Mouse (Mus musculus) neural tube, embryonic 14.5 days (tissue): ENCODE data around the gene Tef. TPM values are rescaled to one million over a fixed set of nuclear protein-coding genes. Genes with fewer than 3 reads are reported as not detected.

Experiments
- ATAC-seq: fragments of 200-750 bp; cut with Nextera tagmentation; 2 replicates; pipeline ENCODE4 v1.8.0; 2017; ENCODE audit warnings: low read depth, mild to moderate bottlenecking, moderate TSS enrichment, moderate library complexity
- H3K27ac ChIP-seq: fragments of 300-500 bp; sonication (generic); 2 replicates; pipeline ENCODE4 v1.5.1; 2014; ENCODE audit warnings: low read depth, mild to moderate bottlenecking, control low read depth, low read length, moderate library complexity, mixed read lengths
- H3K27me3 ChIP-seq: fragments of 300-500 bp; sonication (generic); 2 replicates; pipeline ENCODE4 v1.6.1; 2014; ENCODE audit warnings: low read length; ENCODE audit not compliant: control insufficient read depth, insufficient read depth
- H3K36me3 ChIP-seq: fragments of 300-500 bp; sonication (generic); 2 replicates; pipeline ENCODE4 v1.6.1; 2014; ENCODE audit warnings: low read length, mixed read lengths; ENCODE audit not compliant: control insufficient read depth, insufficient read depth
- H3K4me1 ChIP-seq: fragments of 300-500 bp; sonication (generic); 2 replicates; pipeline ENCODE4 v1.6.1; 2014; ENCODE audit warnings: low read length; ENCODE audit not compliant: control insufficient read depth, insufficient read depth
- H3K4me2 ChIP-seq: fragments of 300-500 bp; sonication (generic); 2 replicates; pipeline ENCODE4 v1.6.1; 2014; ENCODE audit warnings: mild to moderate bottlenecking, low read depth, low read length, control low read depth
- H3K4me3 ChIP-seq: fragments of 300-500 bp; sonication (generic); 2 replicates; pipeline ENCODE4 v1.5.1; 2014; ENCODE audit warnings: low read depth, low read length, control low read depth, mixed read lengths
- H3K9ac ChIP-seq: fragments of 300-500 bp; sonication (generic); replicated peaks from 2 replicates; pipeline ENCODE4 v1.6.1; 2014; ENCODE audit warnings: low read depth, mild to moderate bottlenecking, control low read depth, low read length, mixed read lengths
- H3K9me3 ChIP-seq: fragments of 300-500 bp; sonication (generic); 2 replicates; pipeline ENCODE4 v1.6.1; 2016; ENCODE audit warnings: low read length; ENCODE audit not compliant: control insufficient read depth
- WGBS: fragments of 180-500 bp; shearing (Covaris S2); extraction: QIAGEN DNeasy Blood & Tissue Kit; methylation state at CpG from one replicate; pipeline ENCODE4 v1.1.7; 2014; 5-methylcytosine and 5-hydroxymethylcytosine counted together
- polyA plus RNA-seq: library from polyadenylated mRNA; unstranded; fragments of >200 nt; fragmentation: Nextera tagmentation; extraction: Ambion mirVana; gene quantifications from 2 replicates; pipeline ENCODE4 v1.2.1, GENCODE M21; 2014

Gene Tef
- polyA plus RNA-seq, 1 experiment from 2014 or later = 17.9 TPM

GRCm38 (mm10) chr15:81857724-81858116 lies 55.5 kb downstream of the Tef start:
- peak; percentile 10; the same call in 1 of the 2 replicates for ATAC-seq
- H3K27ac ChIP-seq = peak overlapping the region; percentile 70
- no peaks in the 10 kb centered on the region for H3K36me3 ChIP-seq
- peak overlapping the region; percentile 65 for H3K4me3 ChIP-seq
- H3K9ac ChIP-seq = peak overlapping the region; percentile 59
- no peaks in the 10 kb centered on the region for H3K27me3 ChIP-seq
- no peaks in the 10 kb centered on the region for H3K9me3 ChIP-seq
- H3K4me2 ChIP-seq = peak overlapping the region; percentile 98
- under 1% methylated on average over 31 of the region's 33 CpGs for WGBS
- H3K4me1 ChIP-seq = peaks cover 11% of the 10 kb centered on the region; the same call in 1 of the 2 replicates

DNA sequence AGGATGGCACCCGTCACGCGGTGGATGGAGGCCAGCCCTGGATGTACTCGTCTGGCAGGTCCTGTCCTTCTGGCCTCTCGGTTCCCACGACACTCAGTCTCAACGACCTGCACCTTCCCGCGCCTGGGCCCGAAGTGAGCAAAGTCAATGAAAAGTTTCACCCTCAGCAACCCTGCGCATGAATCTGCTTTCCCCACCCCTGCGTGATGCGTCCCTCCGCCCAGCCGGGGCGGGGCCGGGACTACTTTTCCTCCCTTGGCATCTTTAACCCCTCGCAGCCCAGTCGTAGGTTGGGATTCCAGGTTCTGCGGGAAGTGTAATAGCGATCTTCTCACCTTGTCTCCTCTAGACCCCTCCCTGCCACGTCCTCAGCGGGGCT lies 55.9 kb downstream of the Tef start:
- Histone ChIP-seq H3K4me2 (peak overlapping the region; percentile 98), H3K9ac (peak overlapping the region; percentile 59), H3K36me3 (no peaks in the 10 kb centered on the region), H3K27ac (peak overlapping the region; percentile 94), H3K27me3 (no peaks in the 10 kb centered on the region), H3K4me3 (peak overlapping the region; percentile 65), H3K9me3 (no peaks in the 10 kb centered on the region), H3K4me1 (peaks cover 11% of the 10 kb centered on the region; the same call in 1 of the 2 replicates)
- ATAC-seq = peak; percentile 20; the same call in 1 of the 2 replicates
- under 1% methylated on average over 18 of the region's 23 CpGs for WGBS

DNA sequence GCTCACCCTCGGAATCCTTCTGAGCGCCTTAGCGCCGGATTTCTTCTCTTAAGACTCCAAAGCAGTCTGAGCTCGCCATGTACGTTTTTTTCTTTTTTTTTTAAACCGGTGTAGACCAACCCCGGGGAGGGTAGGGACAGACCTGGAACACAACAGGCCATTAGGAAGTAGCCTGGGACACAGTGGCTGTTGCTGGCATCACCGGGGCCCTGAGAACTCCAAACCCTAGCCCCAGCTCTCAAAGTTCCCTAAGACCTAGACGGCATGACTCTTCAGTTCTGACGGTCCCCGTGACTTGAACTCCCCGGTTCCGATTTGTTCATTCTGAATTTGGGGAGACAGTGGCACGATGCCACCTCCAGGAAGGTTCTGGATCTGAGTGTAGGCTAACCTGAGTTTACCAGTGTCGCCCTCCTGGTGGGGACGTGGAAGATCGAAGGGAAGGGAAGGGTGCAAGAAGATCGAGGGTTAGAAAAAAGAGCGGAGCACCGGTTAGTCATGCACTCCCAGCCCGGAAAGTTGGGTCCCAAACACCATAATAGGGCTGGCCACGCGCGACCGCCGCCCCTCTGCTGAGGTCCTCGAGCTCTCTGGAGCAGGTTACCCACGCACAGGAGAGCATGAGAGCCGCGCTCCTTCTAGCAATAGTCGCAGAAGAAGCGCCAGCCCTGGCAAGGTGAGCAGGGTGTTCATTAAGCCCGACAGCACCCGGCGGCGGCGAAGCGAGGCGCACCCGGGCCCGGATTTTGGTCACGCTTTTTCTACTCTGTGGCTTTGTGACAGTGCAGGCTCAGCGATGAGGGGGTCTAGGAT lies 56.5 kb downstream of the Tef start, which contains the start of gene Tob2:
TSS of gene Tob2 (minus strand) at position 280 of the 813 bp plus-strand sequence.
- under 1% methylated on average over 44 of the region's 44 CpGs for WGBS
- Histone ChIP-seq H3K27me3 (no peaks in the 10 kb centered on the region), H3K36me3 (no peaks in the 10 kb centered on the region), H3K9me3 (no peaks in the 10 kb centered on the region), H3K9ac (peak within 1 kb of the TSS; percentile 59), H3K4me2 (peak within 1 kb of the TSS; percentile 98), H3K4me1 (peaks cover 11% of the 10 kb centered on the region; the same call in 1 of the 2 replicates), H3K27ac (peak within 1 kb of the TSS; percentile 94), H3K4me3 (peak within 1 kb of the TSS; percentile 65)
- ATAC-seq = peak; percentile 5; the same call in 1 of the 2 replicates

DNA sequence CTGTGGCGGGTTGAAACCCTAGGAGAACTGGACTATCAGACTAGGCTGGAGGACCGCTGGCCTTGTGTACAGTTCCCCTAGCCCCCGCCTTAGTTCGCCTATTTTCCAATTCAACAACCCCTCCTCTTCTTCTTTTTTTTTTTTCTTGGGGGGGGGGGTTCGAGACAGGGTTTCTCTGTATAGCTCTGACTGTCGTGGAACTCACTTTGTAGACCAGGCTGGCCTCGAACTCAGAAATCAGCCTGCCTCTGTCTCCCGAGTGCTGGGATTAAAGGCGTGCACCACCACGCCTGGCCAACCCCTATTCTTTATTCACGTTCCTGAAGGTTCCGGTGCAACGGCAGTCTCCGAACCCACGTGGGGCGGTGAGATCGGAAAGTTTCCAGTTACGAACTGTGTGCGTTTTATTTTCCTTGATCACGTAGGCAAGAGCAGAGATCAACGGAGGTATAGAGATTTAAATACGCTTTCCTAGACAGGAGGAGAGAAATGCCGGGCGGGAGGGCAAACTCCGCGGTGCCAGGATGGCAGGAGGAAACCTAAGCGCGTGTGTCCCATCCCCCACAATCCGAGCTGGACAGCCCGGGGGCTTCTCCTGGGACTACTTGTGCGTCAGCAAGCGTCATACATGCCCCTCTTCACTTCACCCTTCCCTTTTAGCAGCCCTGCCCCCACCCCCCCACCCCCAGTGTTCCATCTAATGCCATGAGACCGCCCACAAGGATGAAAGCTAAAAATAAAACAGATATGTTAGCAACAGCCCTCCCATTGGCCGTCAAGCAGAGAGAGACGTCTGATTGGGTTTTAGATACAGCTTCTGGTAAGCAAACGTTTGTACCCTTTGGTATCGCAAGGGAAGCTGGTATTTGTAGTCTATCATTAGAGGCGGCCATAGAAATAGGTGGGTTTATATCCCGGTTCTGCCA lies 57.4 kb downstream of the Tef start:
- Histone ChIP-seq H3K9ac (peak overlapping the region; percentile 59), H3K9me3 (no peaks in the 10 kb centered on the region), H3K36me3 (no peaks in the 10 kb centered on the region), H3K4me3 (peak overlapping the region; percentile 65), H3K4me1 (peaks cover 11% of the 10 kb centered on the region; the same call in 1 of the 2 replicates), H3K27ac (peak overlapping the region; percentile 94), H3K27me3 (no peaks in the 10 kb centered on the region), H3K4me2 (peak overlapping the region; percentile 98)
- WGBS = under 1% methylated on average over 37 of the region's 39 CpGs
- peak; percentile 80 for ATAC-seq

DNA sequence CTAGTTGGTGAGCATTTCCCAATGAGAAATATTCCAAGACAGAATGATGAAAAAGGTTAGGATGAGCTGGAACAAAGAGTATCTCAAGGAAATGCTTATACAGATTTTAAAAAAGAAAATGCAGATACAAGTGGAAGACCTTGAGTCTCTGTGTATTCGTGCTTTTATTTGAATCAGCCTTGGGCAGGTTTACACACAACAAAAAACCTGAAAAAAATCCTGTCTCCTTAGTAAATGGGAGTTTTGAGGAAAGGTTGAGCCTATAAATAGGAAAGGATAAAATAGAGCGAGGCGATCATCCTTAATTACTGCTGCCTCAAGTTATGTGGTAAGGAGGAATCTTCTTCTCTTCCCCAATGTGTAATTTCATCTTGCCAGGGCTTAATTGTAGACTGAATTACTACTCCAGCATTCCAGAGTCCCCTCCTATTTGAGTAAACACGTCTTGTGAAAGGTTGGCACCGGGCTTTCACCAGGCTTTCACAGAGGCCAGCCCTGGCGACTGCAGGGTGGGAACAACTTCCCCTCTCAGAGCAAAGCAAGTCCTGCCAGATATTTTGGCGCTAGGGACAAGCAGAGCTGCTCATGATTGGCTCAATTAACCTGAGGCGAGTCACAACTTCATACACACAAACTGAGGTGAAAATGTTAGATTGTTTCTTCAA lies 58.4 kb downstream of the Tef start:
- WGBS = 33% methylated on average over 8 of the region's 8 CpGs
- no peaks in the 10 kb centered on the region for H3K27me3 ChIP-seq
- ATAC-seq = no peak
- H3K4me1 ChIP-seq = peaks cover 8% of the 10 kb centered on the region; the same call in 1 of the 2 replicates
- H3K4me3 ChIP-seq = peak overlapping the region; percentile 9; the same call in 1 of the 2 replicates
- no peak overlapping the region; the same call in 1 of the 2 replicates for H3K9ac ChIP-seq
- peak overlapping the region; percentile 98 for H3K4me2 ChIP-seq
- H3K27ac ChIP-seq = peak overlapping the region; percentile 94
- no peaks in the 10 kb centered on the region for H3K9me3 ChIP-seq
- H3K36me3 ChIP-seq = peaks cover 5% of the 10 kb centered on the region; the same call in 1 of the 2 replicates

GRCm38 (mm10) chr15:81864238-81864637 lies 62.0 kb downstream of the Tef start:
- no peaks in the 10 kb centered on the region for H3K4me1 ChIP-seq
- H3K27me3 ChIP-seq = no peaks in the 10 kb centered on the region
- H3K36me3 ChIP-seq = peaks cover 31% of the 10 kb centered on the region
- H3K27ac ChIP-seq = no peak overlapping the region
- no peak overlapping the region for H3K4me3 ChIP-seq
- no peak for ATAC-seq
- H3K4me2 ChIP-seq = no peak overlapping the region
- 96% methylated on average over 7 of the region's 7 CpGs for WGBS
- H3K9me3 ChIP-seq = no peaks in the 10 kb centered on the region
- H3K9ac ChIP-seq = no peak overlapping the region

DNA sequence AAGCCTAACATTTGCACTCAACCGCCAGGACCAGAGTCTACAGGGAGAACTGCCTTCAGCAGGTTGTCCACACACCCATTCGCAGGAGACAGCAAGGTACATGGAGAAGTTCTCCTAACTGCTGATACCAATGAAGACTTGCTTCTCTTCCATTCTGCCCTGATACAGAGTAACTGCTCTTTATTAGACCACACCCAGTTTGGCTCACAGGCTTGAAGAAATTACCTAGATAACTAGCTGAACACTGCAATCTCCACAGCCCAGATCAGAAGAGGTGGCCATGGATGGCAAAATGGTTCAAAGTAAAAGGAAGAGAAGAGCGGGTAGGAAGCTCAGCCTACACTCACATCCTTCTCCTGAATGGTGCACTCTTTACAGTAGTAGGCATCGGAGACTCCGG lies 67.8 kb downstream of the Tef start:
- H3K27me3 ChIP-seq = no peaks in the 10 kb centered on the region; the same call in 1 of the 2 replicates
- H3K4me1 ChIP-seq = peaks cover 16% of the 10 kb centered on the region
- H3K9ac ChIP-seq = no peak overlapping the region
- no peak for ATAC-seq
- no peak overlapping the region for H3K4me3 ChIP-seq
- no peak overlapping the region for H3K4me2 ChIP-seq
- H3K27ac ChIP-seq = no peak overlapping the region
- WGBS = 97% methylated on average over 5 of the region's 5 CpGs
- H3K9me3 ChIP-seq = no peaks in the 10 kb centered on the region
- H3K36me3 ChIP-seq = peaks cover 37% of the 10 kb centered on the region

GRCm38 (mm10) chr15:81871604-81872261 lies 69.5 kb downstream of the Tef start, which contains the start of gene Phf5a:
Gene Phf5a (minus strand): TSS chr15:81871911.
- Histone ChIP-seq H3K27me3 (no peaks in the 10 kb centered on the region; the same call in 1 of the 2 replicates), H3K4me1 (peaks cover 16% of the 10 kb centered on the region), H3K4me2 (peak within 1 kb of the TSS; percentile 73), H3K9ac (peak within 1 kb of the TSS; percentile 70), H3K4me3 (peak within 1 kb of the TSS; percentile 93), H3K27ac (peak within 1 kb of the TSS; percentile 98), H3K36me3 (peaks cover 24% of the 10 kb centered on the region), H3K9me3 (no peaks in the 10 kb centered on the region)
- WGBS = under 1% methylated on average over 30 of the region's 30 CpGs
- ATAC-seq = peak; percentile 83
